Mouse (Mus musculus): Measurements from ENCODE around the gene Tsen15.
A peak's percentile ranks its signal among the peaks of the same experiment; 100 is the strongest.
"Not testable (repeated sequence)": the region's sequence is repeated elsewhere in the genome, so short reads cannot be mapped to it uniquely, and the experiment has no call there.

Tsen15 gene

DNA sequence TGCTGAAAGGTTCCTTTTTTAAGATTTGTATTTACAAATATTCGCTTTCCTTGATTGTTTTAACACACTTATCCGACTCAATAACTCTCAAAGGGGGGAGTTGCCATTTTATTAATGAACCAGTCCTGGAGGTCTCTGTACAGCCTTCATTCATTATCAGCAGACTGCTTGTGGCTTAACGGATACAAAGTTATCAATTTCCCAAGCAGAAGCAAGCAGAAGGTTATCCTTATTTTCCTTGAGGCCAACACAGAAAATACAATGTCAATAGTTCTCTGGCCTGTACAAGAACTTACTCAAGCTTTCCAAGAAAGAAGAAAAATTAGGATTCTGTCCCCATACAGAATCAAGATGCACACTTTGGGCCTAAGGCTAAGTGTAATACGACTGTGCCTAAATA is 795 bp downstream of the Tsen15 start:
- not testable (repeated sequence) for DNase-seq (ENCODE audit: low spot score)

DNA sequence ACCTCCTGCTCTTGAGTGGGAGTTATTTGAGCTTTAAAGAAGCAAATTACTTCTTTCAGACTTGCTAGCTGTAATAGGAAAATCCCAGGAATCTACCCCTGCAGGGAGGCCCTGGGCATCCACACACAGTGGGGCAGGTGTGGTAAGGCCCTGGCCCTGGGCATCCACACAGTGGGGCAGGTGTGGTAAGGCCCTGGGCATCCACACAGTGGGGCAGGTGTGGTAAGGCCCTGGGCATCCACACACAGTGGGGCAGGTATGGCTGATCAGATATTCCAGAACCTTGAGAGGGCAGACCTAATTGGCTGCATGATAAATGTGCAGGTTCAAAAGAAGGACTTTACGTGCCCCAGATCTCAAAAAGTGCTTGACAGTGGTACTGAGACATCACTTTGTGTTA is 1.9 kb downstream of the Tsen15 start:
- DNase-seq (ENCODE audit: low spot score), result no peak

DNA sequence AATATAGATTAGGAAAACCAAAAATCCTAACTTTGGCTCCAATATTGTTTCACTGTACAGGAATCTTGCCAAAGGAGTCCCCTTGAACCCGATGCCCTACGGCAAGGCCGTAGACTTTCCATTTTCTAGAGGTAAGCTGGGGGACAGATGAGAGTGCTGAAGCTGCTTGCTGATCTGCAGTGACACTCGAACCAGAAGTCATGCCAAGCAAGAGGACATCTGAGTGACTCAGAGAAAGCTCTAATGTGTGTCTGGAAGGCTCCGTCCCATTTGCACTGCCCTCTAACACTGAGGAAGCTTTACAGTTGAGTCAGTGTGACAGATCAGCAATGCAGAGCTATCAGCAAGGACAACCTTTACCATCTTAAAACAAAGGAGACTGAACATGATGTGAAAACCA is 8.2 kb downstream of the Tsen15 start:
- DNase-seq (ENCODE audit: low spot score), result no peak

DNA sequence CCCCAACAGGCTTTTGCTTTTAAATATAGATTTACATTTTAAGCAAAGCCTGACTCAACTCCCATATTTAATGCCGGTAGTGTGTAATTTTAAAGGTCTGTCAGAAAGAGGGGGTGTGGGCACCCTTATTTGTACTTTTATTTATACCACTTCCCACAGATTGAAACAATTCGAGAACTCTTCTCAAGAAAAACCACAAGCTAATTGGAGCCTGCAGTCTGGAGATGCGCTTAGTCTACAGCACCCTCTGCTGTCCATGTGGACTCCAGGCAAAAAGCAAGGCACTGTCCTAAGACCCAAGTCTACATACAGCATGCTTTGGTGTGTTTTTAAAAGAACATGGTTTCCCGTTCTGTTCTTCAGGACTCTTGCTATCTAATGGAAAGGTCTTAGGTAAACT is 17.3 kb downstream of the Tsen15 start:
- DNase-seq (ENCODE audit: low spot score), result peak; percentile 80

DNA sequence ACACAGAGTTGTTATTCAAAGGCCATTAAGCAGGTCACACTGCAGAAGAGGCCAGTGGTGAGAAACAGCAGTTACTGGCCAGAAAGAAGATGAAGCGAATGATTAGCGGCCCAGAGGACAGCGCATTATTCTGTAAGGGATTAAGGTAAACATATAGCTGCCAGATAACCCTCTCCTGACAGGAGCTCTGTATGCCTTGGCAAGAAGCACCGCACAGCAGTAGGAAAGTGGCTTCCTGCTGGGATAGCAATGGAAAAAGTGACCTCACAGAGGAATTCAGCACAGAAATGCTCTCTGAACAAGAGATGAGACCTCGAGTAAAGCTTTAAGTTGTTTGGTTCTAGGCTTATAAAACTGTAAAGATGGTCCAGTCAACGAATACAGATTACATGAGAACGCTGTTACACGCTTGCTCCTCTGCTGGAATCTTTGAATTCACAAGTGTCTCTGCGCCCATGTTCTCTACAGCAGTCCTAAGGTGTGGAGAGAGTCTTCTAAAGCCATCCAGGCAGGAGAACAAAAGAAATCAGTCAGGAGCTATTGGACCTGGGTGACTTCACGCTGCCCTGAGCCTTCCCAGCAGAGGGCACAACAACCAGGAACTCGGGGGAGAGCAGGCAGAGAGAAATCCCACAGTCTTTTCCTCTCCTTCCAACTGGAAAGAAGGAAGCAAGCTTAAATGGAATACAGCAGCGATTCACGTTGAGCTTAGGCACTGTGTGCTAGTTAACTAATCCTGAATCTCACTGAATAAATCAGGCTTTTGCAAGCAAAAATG is 18.0 kb downstream of the Tsen15 start:
- DNase-seq (ENCODE audit: low spot score), result no peak

DNA sequence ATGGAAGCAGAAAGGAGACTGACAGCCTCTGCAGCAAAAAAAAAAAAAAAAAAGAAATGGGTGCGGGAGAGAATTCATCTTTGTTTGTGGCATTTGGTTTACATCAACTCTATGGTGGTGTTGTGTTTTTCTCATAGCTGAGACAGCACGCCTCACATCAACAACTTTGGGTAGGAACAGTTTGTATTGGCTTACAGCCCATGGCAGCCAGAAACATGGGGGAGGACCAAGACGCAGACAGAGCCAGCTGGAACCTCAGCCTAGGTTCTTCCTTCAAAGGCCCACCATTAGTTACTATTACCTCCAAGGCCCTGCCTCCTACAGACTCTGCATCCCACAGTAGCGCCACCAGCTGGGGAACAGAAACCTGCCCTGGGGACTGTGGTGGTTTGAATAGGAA is 29.8 kb downstream of the Tsen15 start:
- DNase-seq (ENCODE audit: low spot score), result no peak

DNA sequence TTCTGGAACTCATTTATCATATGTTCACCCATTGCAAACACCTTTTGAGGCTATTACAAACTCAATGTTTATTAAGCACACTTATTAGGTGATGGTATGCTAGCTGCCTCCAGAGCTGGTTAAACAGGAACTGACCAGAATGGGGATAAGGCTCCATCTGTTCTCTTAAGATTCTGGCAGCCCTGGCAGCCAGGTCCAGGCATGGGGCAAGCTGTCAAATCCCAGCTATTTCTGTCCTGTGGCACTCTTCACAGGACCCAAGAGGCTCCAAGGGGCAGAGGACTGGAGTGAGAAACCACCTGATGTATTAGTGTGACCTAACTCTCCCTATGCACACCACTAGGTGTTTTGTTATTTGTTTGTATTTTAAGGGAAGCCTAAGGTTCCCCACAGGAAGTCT is 38.5 kb downstream of the Tsen15 start:
- no peak for DNase-seq (ENCODE audit: low spot score)

DNA sequence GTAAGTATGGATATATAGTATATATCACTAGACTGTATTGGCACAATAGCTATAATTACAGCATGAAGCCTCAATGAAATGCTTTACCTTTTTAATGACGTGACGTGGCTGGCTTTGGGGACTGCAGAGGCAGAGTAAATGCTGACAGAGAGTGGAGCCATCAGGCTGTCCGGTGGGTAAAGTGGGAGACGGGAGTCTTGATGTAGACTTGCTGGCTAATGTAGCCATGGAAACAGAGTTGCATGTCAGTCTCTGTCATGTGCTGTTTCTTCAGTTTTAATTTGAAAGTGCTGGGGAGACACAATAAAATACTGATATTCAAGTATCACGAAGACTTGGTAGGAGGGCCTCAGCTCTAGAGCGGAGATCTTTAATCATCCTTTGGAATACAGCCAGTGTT is 62.5 kb downstream of the Tsen15 start:
- DNase-seq (ENCODE audit: low spot score), result no peak

Data from adipocyte (in vitro differentiated cells).